ENCODE assay signal across 8 mouse cellular contexts in genomic region chr9:109930752-109931151, GRCm38 (mm10). TPM values are rescaled to one million over a fixed set of nuclear protein-coding genes. Genes with fewer than 3 reads are reported as not detected.
DNase-seq lines count a peak whose midpoint lies in the region; ATAC-seq and TF ChIP-seq lines count a peak whose summit lies in the region.

No protein-coding gene starts in this region.

- H3K27me3 ChIP-seq in kidney, embryonic 16.5 days (ENCODE audit: insufficient read depth, low read length) = no peaks in the 10 kb centered on the region
- H3K27me3 ChIP-seq in hindbrain, embryonic 14.5 days (ENCODE audit: control insufficient read depth, insufficient read depth, low read length) = no peaks in the 10 kb centered on the region
- no peaks in the 10 kb centered on the region for H3K27me3 ChIP-seq in midbrain, postnatal 0 days (ENCODE audit: insufficient read depth, low read length)

- H3K4me2 ChIP-seq in kidney, embryonic 16.5 days (replicated peaks; ENCODE audit: low read depth, low read length) = peak overlapping the region; percentile 72
- peak overlapping the region; percentile 47 for H3K4me2 ChIP-seq in hindbrain, embryonic 14.5 days (replicated peaks)
- H3K4me2 ChIP-seq in midbrain, postnatal 0 days (ENCODE audit: low read depth, low read length, poor library complexity, severe bottlenecking) = peak overlapping the region; percentile 39

- no peaks in the 10 kb centered on the region for H3K9me3 ChIP-seq in kidney, embryonic 16.5 days (ENCODE audit: low read length)
- no peaks in the 10 kb centered on the region for H3K9me3 ChIP-seq in hindbrain, embryonic 14.5 days (ENCODE audit: control insufficient read depth, low read length)
- H3K9me3 ChIP-seq in midbrain, postnatal 0 days (ENCODE audit: low read length) = no peaks in the 10 kb centered on the region

- H3K4me1 ChIP-seq in kidney, embryonic 16.5 days (ENCODE audit: insufficient read depth, low read length) = peaks cover 9% of the 10 kb centered on the region
- no peaks in the 10 kb centered on the region for H3K4me1 ChIP-seq in cortical plate, adult 2 months (ENCODE audit: control insufficient read depth, insufficient read depth, low read length)
- peaks cover 11% of the 10 kb centered on the region for H3K4me1 ChIP-seq in hindbrain, embryonic 14.5 days (replicated peaks; ENCODE audit: control insufficient read depth, insufficient read depth, low read length)
- no peaks in the 10 kb centered on the region for H3K4me1 ChIP-seq in midbrain, postnatal 0 days (ENCODE audit: insufficient read depth, low read length)

- no peak for TF ChIP-seq POLR2A in cortical plate, adult 2 months (IDR thresholded peaks at IDR 0.05; ENCODE audit: extremely low read depth, insufficient read depth, low read length)

- no peak for TF ChIP-seq CTCF in cortical plate, adult 2 months (IDR thresholded peaks at IDR 0.05; ENCODE audit: extremely low read depth, insufficient read depth, low read length)
- no peak for TF ChIP-seq CTCF in midbrain, postnatal 0 days (IDR thresholded peaks at IDR 0.05)

- intact Hi-C loops in left cerebral cortex, postnatal 14 days (cut with DNase I) = loop anchor here (5.0 kb wide), 3 partner anchors 38 to 122 kb away; no protein-coding TSS in a partner anchor

- no peak for DNase-seq in kidney, postnatal 25 days
- DNase-seq in hindbrain, embryonic 14.5 days (ENCODE audit: low spot score) = no peak
- no peak for DNase-seq in midbrain, postnatal 0 days (ENCODE audit: low spot score)
- DNase-seq in left cerebral cortex, postnatal 14 days (ENCODE audit: low spot score in 2 of 2) = no peak
- no peak for DNase-seq in lung, adult 18-20 months
- no peak for DNase-seq in lung, postnatal 14 days

- H3K27ac ChIP-seq in kidney, embryonic 16.5 days (ENCODE audit: low read length) = peak overlapping the region; percentile 95
- no peak overlapping the region for H3K27ac ChIP-seq in cortical plate, adult 2 months (ENCODE audit: insufficient read depth, low read length)
- peak overlapping the region; percentile 93 for H3K27ac ChIP-seq in hindbrain, embryonic 14.5 days
- H3K27ac ChIP-seq in midbrain, postnatal 0 days (ENCODE audit: low read depth, low read length) = peak overlapping the region; percentile 89; the same call in 1 of the 2 replicates

- H3K4me3 ChIP-seq in kidney, embryonic 16.5 days (ENCODE audit: low read length) = peak overlapping the region; percentile 92
- peak overlapping the region; percentile 49; the same call in 1 of the 2 replicates for H3K4me3 ChIP-seq in cortical plate, adult 2 months (ENCODE audit: insufficient read depth, low read length)
- H3K4me3 ChIP-seq in hindbrain, embryonic 14.5 days (replicated peaks; ENCODE audit: low read length) = peak overlapping the region; percentile 74
- H3K4me3 ChIP-seq in midbrain, postnatal 0 days (ENCODE audit: low read depth, low read length) = peak overlapping the region; percentile 67

- 50% methylated on average over 6 of the region's 6 CpGs for WGBS in kidney, embryonic 16.5 days
- 72% methylated on average over 6 of the region's 6 CpGs for WGBS in hindbrain, embryonic 14.5 days
- WGBS in midbrain, postnatal 0 days = 77% methylated on average over 6 of the region's 6 CpGs

- no peaks in the 10 kb centered on the region for H3K36me3 ChIP-seq in kidney, embryonic 16.5 days (ENCODE audit: insufficient read depth, low read length)
- no peaks in the 10 kb centered on the region for H3K36me3 ChIP-seq in hindbrain, embryonic 14.5 days (replicated peaks; ENCODE audit: control insufficient read depth, insufficient read depth)
- no peaks in the 10 kb centered on the region for H3K36me3 ChIP-seq in midbrain, postnatal 0 days (ENCODE audit: insufficient read depth, low read length)

- no peak for ATAC-seq in kidney, embryonic 16.5 days (ENCODE audit: low FRiP score, low TSS enrichment)
- no peak for ATAC-seq in hindbrain, embryonic 14.5 days (ENCODE audit: low FRiP score)
- no peak for ATAC-seq in midbrain, postnatal 0 days (ENCODE audit: low FRiP score)

- H3K9ac ChIP-seq in kidney, embryonic 16.5 days (replicated peaks; ENCODE audit: low read length) = peak overlapping the region; percentile 91
- peak overlapping the region; percentile 40; the same call in 1 of the 2 replicates for H3K9ac ChIP-seq in hindbrain, embryonic 14.5 days
- H3K9ac ChIP-seq in midbrain, postnatal 0 days (replicated peaks; ENCODE audit: low read length, poor library complexity, severe bottlenecking) = no peak overlapping the region

RNA-seq across cellular contexts. Expression of gene Map4, which starts 0.5 kb away (rescaled TPM):
- polyA plus RNA-seq in kidney, embryonic 16.5 days (2015; fragmentation: Nextera tagmentation; extraction: Ambion mirVana) = 53.9 and 64.7 TPM in 2 replicates
- polyA plus RNA-seq in cortical plate, adult 2 months (2012; rRNA removed) = 337 and 346 TPM in 2 replicates
- polyA plus RNA-seq in hindbrain, embryonic 14.5 days (2014; fragmentation: Nextera tagmentation; extraction: Ambion mirVana) = 189 and 216 TPM in 2 replicates
- total RNA-seq in midbrain, postnatal 0 days (2014; rRNA removed) = 290 and 293 TPM in 2 replicates
- polyA plus RNA-seq in midbrain, postnatal 0 days (2015; fragmentation: Nextera tagmentation; extraction: Ambion mirVana) = 221 and 225 TPM in 2 replicates
- total RNA-seq in left cerebral cortex, postnatal 14 days (2021) = 100 to 1,000 TPM; 376 to 378 TPM

RNA-seq across cellular contexts. Expression of gene Cdc25a, which starts 55.4 kb away (rescaled TPM):
- polyA plus RNA-seq in kidney, embryonic 16.5 days (2015; fragmentation: Nextera tagmentation; extraction: Ambion mirVana) = 24.3 and 28.0 TPM in 2 replicates
- polyA plus RNA-seq in cortical plate, adult 2 months (2012; rRNA removed) = 3.0 and 3.7 TPM in 2 replicates
- 12.4 and 12.5 TPM in 2 replicates for polyA plus RNA-seq in hindbrain, embryonic 14.5 days (2014; fragmentation: Nextera tagmentation; extraction: Ambion mirVana)
- total RNA-seq in midbrain, postnatal 0 days (2014; rRNA removed) = 7.5 and 11.8 TPM in 2 replicates
- 6.7 and 6.8 TPM in 2 replicates for polyA plus RNA-seq in midbrain, postnatal 0 days (2015; fragmentation: Nextera tagmentation; extraction: Ambion mirVana)
- 1 to 10 TPM; 4.5 TPM for total RNA-seq in left cerebral cortex, postnatal 14 days (2021)
